Comparison of ENCODE assay signal across 7 mouse cellular contexts in the genomic region with DNA sequence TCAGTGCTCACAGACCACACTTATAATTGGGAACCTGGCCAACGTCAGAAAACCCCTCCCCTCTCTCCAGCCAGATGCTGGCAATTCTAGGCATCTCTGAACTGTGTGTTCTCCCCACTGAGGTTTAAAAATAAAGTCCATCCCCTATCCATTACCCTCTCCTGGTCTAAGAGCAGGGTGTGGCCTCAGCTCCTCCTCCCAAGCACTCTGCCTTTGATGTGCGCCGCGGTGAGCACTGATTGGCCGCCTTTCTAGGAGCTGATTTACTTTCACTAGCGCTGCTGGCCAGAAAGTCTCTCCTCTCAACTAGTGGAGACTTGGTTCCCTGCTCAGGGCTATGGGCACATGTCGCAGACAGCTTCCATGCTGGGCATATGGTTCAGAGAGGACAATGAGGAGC. TPM values are rescaled to one million over a fixed set of nuclear protein-coding genes. Genes with fewer than 3 reads are reported as not detected.
DNase-seq lines count a peak whose midpoint lies in the region; ATAC-seq and TF ChIP-seq lines count a peak whose summit lies in the region.

No protein-coding gene starts in this region.

- H3K27me3 ChIP-seq in E14TG2a.4 (ENCODE audit: insufficient read depth, low read length): no peaks in the 10 kb centered on the region
- no peaks in the 10 kb centered on the region for H3K27me3 ChIP-seq in kidney, embryonic 15.5 days
- H3K27me3 ChIP-seq in lung, embryonic 16.5 days (ENCODE audit: control insufficient read depth, insufficient read depth, low read depth, low read length): no peaks in the 10 kb centered on the region

- no peak for TF ChIP-seq CTCF in E14TG2a.4 (conservative IDR thresholded peaks at IDR 0.05; ENCODE audit: low read length)
- TF ChIP-seq CTCF in gastrocnemius, adult 2 months (IDR thresholded peaks at IDR 0.05): no peak

- ATAC-seq in kidney, embryonic 15.5 days (replicated peaks; ENCODE audit: low FRiP score): peak; percentile 72
- peak; percentile 54; the same call in 1 of the 2 replicates for ATAC-seq in lung, embryonic 16.5 days (ENCODE audit: low read depth)

- H3K4me1 ChIP-seq in E14TG2a.4 (replicated peaks; ENCODE audit: low read depth, low read length): peaks cover 92% of the 10 kb centered on the region
- peaks cover 74% of the 10 kb centered on the region for H3K4me1 ChIP-seq in kidney, embryonic 15.5 days
- H3K4me1 ChIP-seq in lung, embryonic 16.5 days (replicated peaks; ENCODE audit: control insufficient read depth, insufficient read depth, low read length): peaks cover 52% of the 10 kb centered on the region

- DNase-seq in R1 (ENCODE audit: low read depth, low spot score): peak; percentile 77
- peak; percentile 91 for DNase-seq in gastrocnemius, adult 2 months
- no peak for DNase-seq in left cerebral cortex, postnatal 36 days (ENCODE audit: low spot score in 2 of 2)
- no peak for DNase-seq in layer of hippocampus, postnatal 36 days

- peak overlapping the region; percentile 81 for H3K27ac ChIP-seq in gastrocnemius, adult 2 months
- H3K27ac ChIP-seq in kidney, embryonic 15.5 days: no peak overlapping the region
- H3K27ac ChIP-seq in lung, embryonic 16.5 days (ENCODE audit: low read length): no peak overlapping the region

- no peaks in the 10 kb centered on the region for H3K9me3 ChIP-seq in E14TG2a.4 (ENCODE audit: low read length)
- H3K9me3 ChIP-seq in kidney, embryonic 15.5 days (replicated peaks): no peaks in the 10 kb centered on the region
- no peaks in the 10 kb centered on the region for H3K9me3 ChIP-seq in lung, embryonic 16.5 days (ENCODE audit: control insufficient read depth, low read length)

- H3K4me3 ChIP-seq in E14TG2a.4 (replicated peaks; ENCODE audit: low read length): peak overlapping the region; percentile 15; the same call in 1 of the 2 replicates
- H3K4me3 ChIP-seq in gastrocnemius, adult 2 months: peak overlapping the region; percentile 19; the same call in 1 of the 2 replicates
- no peak overlapping the region for H3K4me3 ChIP-seq in kidney, embryonic 15.5 days (replicated peaks)
- H3K4me3 ChIP-seq in lung, embryonic 16.5 days (ENCODE audit: low read length): no peak overlapping the region

- 0 out of 2 replicates have a peak overlapping the region, but pooled peaks have one; percentile 5 for H3K4me2 ChIP-seq in kidney, embryonic 15.5 days
- H3K4me2 ChIP-seq in lung, embryonic 16.5 days (ENCODE audit: low read depth, low read length): no peak overlapping the region

- intact Hi-C loops in gastrocnemius, adult 2 months (cut with DNase I): no loop called here
- intact Hi-C loops in left cerebral cortex, postnatal 36 days (cut with DNase I): no loop called here

- WGBS in kidney, embryonic 15.5 days: 8% methylated on average over 7 of the region's 7 CpGs
- WGBS in lung, embryonic 16.5 days: 6% methylated on average over 7 of the region's 7 CpGs

- H3K9ac ChIP-seq in kidney, embryonic 15.5 days: 0 out of 2 replicates have a peak overlapping the region, but pooled peaks have one; percentile 8
- H3K9ac ChIP-seq in lung, embryonic 16.5 days (ENCODE audit: low read length): no peak overlapping the region

- H3K36me3 ChIP-seq in E14TG2a.4 (ENCODE audit: insufficient read depth, low read length): peaks cover 52% of the 10 kb centered on the region
- no peaks in the 10 kb centered on the region for H3K36me3 ChIP-seq in kidney, embryonic 15.5 days
- no peaks in the 10 kb centered on the region for H3K36me3 ChIP-seq in lung, embryonic 16.5 days (ENCODE audit: control insufficient read depth, insufficient read depth, low read length)

RNA-seq across cellular contexts. Expression of a gene that starts 47.1 kb away (rescaled TPM):
- 100 to 1,000 TPM; 135 to 139 TPM for total RNA-seq in gastrocnemius, adult 2 months (2021)
- polyA plus RNA-seq in kidney, embryonic 15.5 days (2015; fragmentation: Nextera tagmentation; extraction: Ambion mirVana): 12.4 and 13.8 TPM in 2 replicates
- 10.7 and 12.2 TPM in 2 replicates for polyA plus RNA-seq in lung, embryonic 16.5 days (2015; fragmentation: Nextera tagmentation; extraction: Ambion mirVana)
- total RNA-seq in left cerebral cortex, postnatal 36 days (2021): 100 to 1,000 TPM; 104 to 107 TPM
- total RNA-seq in layer of hippocampus, postnatal 36 days (2021): 10 to 100 TPM; 94.0 to 99.0 TPM

Comparison
In these comparisons a context has a peak if more than half of its experiments do, and no peak if none do; other contexts are left out.
1. H3K4me3 ChIP-seq: peak in E14TG2a.4 (single experiment) and gastrocnemius, adult 2 months (single experiment); none in kidney, embryonic 15.5 days (single experiment) and lung, embryonic 16.5 days (single experiment).
2. DNase-seq: peak in R1 (single experiment) and gastrocnemius, adult 2 months (single experiment); none in left cerebral cortex, postnatal 36 days (0 of 2) and layer of hippocampus, postnatal 36 days (0 of 2).